Mouse (Mus musculus): ENCODE measurements at regions not wholly inside any gene's neighbourhood (a gene's known extent, or its start where the extent isn't known, plus 50 kb on each side); places are given as distances from the start of the nearest gene placed in this dataset. TPM values are rescaled to one million over a fixed set of nuclear protein-coding genes. Genes with fewer than 3 reads are reported as not detected.

GRCm38 (mm10) chr1:195312426-195312825, 135.9 kb upstream of the Cr2 start:
- Histone ChIP-seq H3K4me3 (no peak overlapping the region), H3K27me3 (replicated peaks) (no peaks in the 10 kb centered on the region), H3K27ac (no peak overlapping the region), H3K4me1 (no peaks in the 10 kb centered on the region), H3K9me3 (replicated peaks) (no peaks in the 10 kb centered on the region), H3K4me2 (no peak overlapping the region), H3K36me3 (no peaks in the 10 kb centered on the region), H3K9ac (no peak overlapping the region)
- 38% methylated on average over 2 of the region's 2 CpGs for WGBS (ENCODE audit: insufficient replicate concordance)
- ATAC-seq = no peak

GRCm38 (mm10) chr1:195285076-195285475, 108.6 kb upstream of the Cr2 start:
- no peaks in the 10 kb centered on the region for H3K4me1 ChIP-seq
- no peak overlapping the region for H3K4me3 ChIP-seq
- H3K27me3 ChIP-seq (replicated peaks) = no peaks in the 10 kb centered on the region
- ATAC-seq = no peak
- H3K27ac ChIP-seq = no peak overlapping the region
- WGBS (ENCODE audit: insufficient replicate concordance) = 39% methylated on average over 2 of the region's 2 CpGs
- H3K9ac ChIP-seq = no peak overlapping the region
- no peak overlapping the region for H3K4me2 ChIP-seq
- no peaks in the 10 kb centered on the region for H3K9me3 ChIP-seq (replicated peaks)
- H3K36me3 ChIP-seq = no peaks in the 10 kb centered on the region

- no peak for ATAC-seq
- Histone ChIP-seq H3K27ac (no peak overlapping the region), H3K4me3 (no peak overlapping the region), H3K9me3 (replicated peaks) (no peaks in the 10 kb centered on the region), H3K36me3 (no peaks in the 10 kb centered on the region), H3K27me3 (replicated peaks) (no peaks in the 10 kb centered on the region), H3K4me2 (no peak overlapping the region), H3K4me1 (no peaks in the 10 kb centered on the region), H3K9ac (no peak overlapping the region)
- WGBS (ENCODE audit: insufficient replicate concordance) = 2% methylated on average over 30 of the region's 30 CpGs
Observed at GRCm38 (mm10) chr1:195241496-195241895, 65.0 kb upstream of the Cr2 start.

GRCm38 (mm10) chr1:195232658-195233057, 56.1 kb upstream of the Cr2 start:
- no peak overlapping the region for H3K27ac ChIP-seq
- H3K9me3 ChIP-seq (replicated peaks) = no peaks in the 10 kb centered on the region
- no peak overlapping the region for H3K9ac ChIP-seq
- H3K4me3 ChIP-seq = no peak overlapping the region
- H3K27me3 ChIP-seq (replicated peaks) = no peaks in the 10 kb centered on the region
- H3K4me2 ChIP-seq = no peak overlapping the region
- H3K36me3 ChIP-seq = no peaks in the 10 kb centered on the region
- no peaks in the 10 kb centered on the region for H3K4me1 ChIP-seq
- peak; percentile 49; the same call in 1 of the 2 replicates for ATAC-seq

- WGBS (ENCODE audit: insufficient replicate concordance) = 75% methylated on average over 2 of the region's 2 CpGs
- Histone ChIP-seq H3K9ac (no peak overlapping the region), H3K27ac (no peak overlapping the region), H3K36me3 (no peaks in the 10 kb centered on the region), H3K4me3 (no peak overlapping the region), H3K4me2 (no peak overlapping the region), H3K27me3 (replicated peaks) (no peaks in the 10 kb centered on the region), H3K4me1 (no peaks in the 10 kb centered on the region), H3K9me3 (replicated peaks) (no peaks in the 10 kb centered on the region)
- peak; percentile 32; the same call in 1 of the 2 replicates for ATAC-seq
Observed at GRCm38 (mm10) chr1:195227007-195227406, 50.5 kb upstream of the Cr2 start.

Small RNA genes in the stretch of these regions (microRNA-seq; reads per million reads assigned to microRNA genes)
- not detected for gene Gm24802
